Mouse (Mus musculus): Measurements from ENCODE around the gene Dnase1l2. TPM values are rescaled to one million over a fixed set of nuclear protein-coding genes. Genes with fewer than 3 reads are reported as not detected.
A peak's percentile ranks its signal among the peaks of the same experiment; 100 is the strongest.

The Dnase1l2 gene
- not detected in 2 replicates for polyA plus RNA-seq (2012; ENCODE audit: insufficient read depth, insufficient read length, low replicate concordance, missing spikeins)

GRCm38 (mm10) chr17:24442632-24443155 is at the start of gene Dnase1l2:
TSS of gene Dnase1l2 (minus strand) at chr17:24443105.
- WGBS, result 67% methylated on average over 7 of the region's 7 CpGs
- TF ChIP-seq POLR2A (IDR thresholded peaks at IDR 0.05; ENCODE audit: insufficient read depth, low read depth, low read length), result no peak
- no peak for TF ChIP-seq CTCF (IDR thresholded peaks at IDR 0.05; ENCODE audit: insufficient read depth, low read depth, low read length)
- no peaks in the 10 kb centered on the region for H3K4me1 ChIP-seq (ENCODE audit: control insufficient read depth, insufficient read depth, low read length)
- H3K4me3 ChIP-seq (ENCODE audit: insufficient read depth, low read depth, low read length), result no peak within 1 kb of the TSS
- H3K27ac ChIP-seq (ENCODE audit: insufficient read depth, low read depth, low read length), result no peak within 1 kb of the TSS

- H3K27ac ChIP-seq (ENCODE audit: insufficient read depth, low read depth, low read length), result peak overlapping the region; percentile 22
- H3K4me1 ChIP-seq (ENCODE audit: control insufficient read depth, insufficient read depth, low read length), result peaks cover 28% of the 10 kb centered on the region
- no peak for TF ChIP-seq CTCF (IDR thresholded peaks at IDR 0.05; ENCODE audit: insufficient read depth, low read depth, low read length)
- 0 out of 2 replicates have a peak overlapping the region, but pooled peaks have one; percentile 87 for H3K4me3 ChIP-seq (ENCODE audit: insufficient read depth, low read depth, low read length)
- WGBS, result 31% methylated on average over 4 of the region's 4 CpGs
These were observed 47.5 kb upstream of the Dnase1l2 start for GRCm38 (mm10) chr17:24490399-24490798.

DNA sequence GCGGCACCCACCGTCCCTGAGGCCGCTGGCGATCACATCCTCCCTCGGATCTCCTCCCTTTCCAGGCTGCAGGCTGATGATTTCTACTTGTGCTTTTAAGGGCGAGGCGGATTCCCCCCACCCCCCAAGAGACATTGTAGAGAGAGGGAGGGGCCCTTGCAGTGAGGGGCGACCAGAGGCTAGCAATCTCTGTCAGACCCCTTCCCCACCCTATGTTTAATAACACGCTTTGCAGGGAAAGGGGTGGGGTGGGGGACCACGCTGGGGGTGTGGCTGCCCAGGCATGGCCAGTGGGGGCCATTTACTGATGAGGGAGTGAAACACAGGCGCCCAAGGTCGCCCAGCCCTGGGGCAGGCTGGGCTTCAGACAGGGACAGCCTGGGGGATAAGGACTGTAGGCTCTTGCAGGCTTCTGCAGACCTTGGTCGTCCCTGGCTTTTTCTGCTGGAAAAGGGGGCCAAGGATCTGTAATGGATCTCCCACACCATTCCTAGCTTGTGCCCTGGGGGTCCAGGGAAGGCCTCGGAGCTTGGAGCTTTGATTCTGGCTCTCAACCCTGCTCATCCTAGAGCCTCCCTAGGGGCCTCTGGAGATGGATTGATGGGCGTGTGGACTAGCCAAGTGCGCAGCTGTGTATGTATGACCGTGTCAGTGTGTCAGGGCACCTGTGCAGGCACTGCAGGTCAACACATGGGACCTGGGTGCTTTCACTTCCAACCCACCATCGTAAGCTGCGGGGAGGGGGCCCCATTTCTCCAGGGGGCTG is 46.5 kb upstream of the Dnase1l2 start:
- 16% methylated on average over 19 of the region's 19 CpGs for WGBS
- H3K27ac ChIP-seq (ENCODE audit: insufficient read depth, low read depth, low read length), result peak overlapping the region; percentile 94
- TF ChIP-seq CTCF (IDR thresholded peaks at IDR 0.05; ENCODE audit: insufficient read depth, low read depth, low read length) (no peak), POLR2A (IDR thresholded peaks at IDR 0.05; ENCODE audit: insufficient read depth, low read depth, low read length) (no peak; the same call in 1 of the 2 replicates)
- H3K4me1 ChIP-seq (ENCODE audit: control insufficient read depth, insufficient read depth, low read length), result peaks cover 26% of the 10 kb centered on the region
- peak overlapping the region; percentile 87 for H3K4me3 ChIP-seq (ENCODE audit: insufficient read depth, low read depth, low read length)

DNA sequence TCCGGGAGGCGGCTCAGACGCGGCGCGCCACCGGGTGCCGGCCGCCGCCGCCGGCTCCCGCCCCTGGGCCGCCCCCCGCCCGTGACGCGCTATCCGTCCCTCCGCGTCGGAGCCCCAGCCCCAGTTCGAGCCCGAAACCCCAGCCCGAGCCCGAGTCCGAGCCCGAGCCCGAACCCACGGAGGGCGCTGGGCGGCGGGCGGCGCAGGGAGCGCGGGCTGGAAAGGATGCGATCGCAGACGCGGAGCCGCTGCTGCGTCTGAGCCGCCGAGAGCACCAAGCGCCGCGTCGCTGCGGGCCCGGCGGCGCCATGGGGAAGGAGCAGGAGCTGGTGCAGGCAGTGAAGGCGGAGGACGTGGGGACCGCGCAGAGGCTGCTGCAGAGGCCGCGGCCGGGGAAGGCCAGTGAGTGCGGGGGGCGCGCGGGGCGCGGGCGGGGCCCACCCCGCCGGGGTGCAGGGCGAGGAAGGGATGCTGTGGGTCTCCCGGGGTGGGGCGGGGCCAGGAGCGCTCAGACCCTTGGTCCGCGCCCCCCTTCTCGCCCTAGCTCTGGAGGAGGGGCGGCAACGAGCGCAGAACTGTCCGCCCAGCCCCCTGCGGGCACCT is 45.9 kb upstream of the Dnase1l2 start:
- Histone ChIP-seq H3K27ac (ENCODE audit: insufficient read depth, low read depth, low read length) (peak overlapping the region; percentile 94), H3K4me3 (ENCODE audit: insufficient read depth, low read depth, low read length) (peak overlapping the region; percentile 87), H3K4me1 (ENCODE audit: control insufficient read depth, insufficient read depth, low read length) (peaks cover 26% of the 10 kb centered on the region)
- TF ChIP-seq POLR2A (IDR thresholded peaks at IDR 0.05; ENCODE audit: insufficient read depth, low read depth, low read length) (peak; percentile 37; the same call in 1 of the 2 replicates), CTCF (IDR thresholded peaks at IDR 0.05; ENCODE audit: insufficient read depth, low read depth, low read length) (no peak)
- WGBS, result under 1% methylated on average over 72 of the region's 81 CpGs

DNA sequence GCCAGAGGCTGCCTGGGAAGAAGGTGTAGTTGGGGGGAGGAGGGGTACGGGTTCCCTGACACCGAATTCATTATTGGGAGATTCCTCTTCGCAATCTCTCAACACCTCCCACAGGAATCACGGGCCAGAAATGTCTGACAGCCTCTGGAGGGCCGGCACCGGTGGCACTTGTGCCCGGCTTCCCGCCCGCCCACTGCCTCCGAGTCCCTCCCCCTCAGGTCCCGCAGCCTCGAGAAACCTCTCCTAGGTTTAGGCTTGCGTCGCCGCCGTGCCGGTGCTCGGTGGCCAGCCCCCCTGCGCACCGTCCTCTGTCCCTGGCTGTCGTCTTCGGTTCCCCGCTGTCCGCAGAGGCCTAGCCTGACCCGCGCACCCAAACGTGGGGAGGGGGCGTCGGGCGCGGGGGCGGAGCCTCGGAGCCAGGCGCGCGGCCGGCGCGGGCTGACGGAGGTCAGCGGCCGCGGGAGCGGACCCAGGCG is 45.3 kb upstream of the Dnase1l2 start, which contains the start of gene Caskin1:
Gene Caskin1, plus strand, starts transcription at position 416 of the 476 bp plus-strand sequence.
- Histone ChIP-seq H3K4me1 (ENCODE audit: control insufficient read depth, insufficient read depth, low read length) (peaks cover 26% of the 10 kb centered on the region), H3K4me3 (ENCODE audit: insufficient read depth, low read depth, low read length) (peak within 1 kb of the TSS; percentile 87), H3K27ac (ENCODE audit: insufficient read depth, low read depth, low read length) (peak within 1 kb of the TSS; percentile 94)
- WGBS, result under 1% methylated on average over 45 of the region's 45 CpGs
- TF ChIP-seq POLR2A (IDR thresholded peaks at IDR 0.05; ENCODE audit: insufficient read depth, low read depth, low read length), result no peak
- TF ChIP-seq CTCF (IDR thresholded peaks at IDR 0.05; ENCODE audit: insufficient read depth, low read depth, low read length), result no peak

- Histone ChIP-seq H3K27ac (ENCODE audit: insufficient read depth, low read depth, low read length) (peak overlapping the region; percentile 46), H3K4me1 (ENCODE audit: control insufficient read depth, insufficient read depth, low read length) (peaks cover 20% of the 10 kb centered on the region), H3K4me3 (ENCODE audit: insufficient read depth, low read depth, low read length) (no peak overlapping the region)
- TF ChIP-seq CTCF (IDR thresholded peaks at IDR 0.05; ENCODE audit: insufficient read depth, low read depth, low read length), result no peak
- no peak for TF ChIP-seq POLR2A (IDR thresholded peaks at IDR 0.05; ENCODE audit: insufficient read depth, low read depth, low read length)
- WGBS, result 39% methylated on average over 11 of the region's 11 CpGs
These were observed 42.4 kb upstream of the Dnase1l2 start for GRCm38 (mm10) chr17:24485090-24485860.

DNA sequence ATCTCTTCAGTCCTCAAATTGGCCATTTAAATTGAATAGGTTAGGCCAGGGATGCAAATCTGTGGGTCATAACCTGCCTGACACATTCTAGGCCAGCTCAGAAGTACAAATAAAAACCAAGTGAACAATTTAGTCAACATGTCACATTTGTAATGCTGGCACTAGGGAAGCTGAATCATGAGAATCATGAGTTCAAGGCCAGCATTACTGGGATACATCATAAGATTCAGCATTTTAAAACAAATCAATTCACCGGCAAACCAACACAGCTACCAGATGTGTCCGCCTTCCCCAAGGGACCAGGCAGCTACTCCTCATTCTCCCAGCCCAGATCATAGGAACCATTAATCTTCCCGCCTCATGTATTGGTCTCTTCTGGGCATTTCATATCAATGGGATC is 40.6 kb upstream of the Dnase1l2 start:
- H3K4me1 ChIP-seq (ENCODE audit: control insufficient read depth, insufficient read depth, low read length), result peaks cover 11% of the 10 kb centered on the region
- TF ChIP-seq POLR2A (IDR thresholded peaks at IDR 0.05; ENCODE audit: insufficient read depth, low read depth, low read length), result no peak
- no peak for TF ChIP-seq CTCF (IDR thresholded peaks at IDR 0.05; ENCODE audit: insufficient read depth, low read depth, low read length)
- WGBS, result 96% methylated on average over 3 of the region's 3 CpGs
- no peak overlapping the region for H3K27ac ChIP-seq (ENCODE audit: insufficient read depth, low read depth, low read length)
- H3K4me3 ChIP-seq (ENCODE audit: insufficient read depth, low read depth, low read length), result no peak overlapping the region

DNA sequence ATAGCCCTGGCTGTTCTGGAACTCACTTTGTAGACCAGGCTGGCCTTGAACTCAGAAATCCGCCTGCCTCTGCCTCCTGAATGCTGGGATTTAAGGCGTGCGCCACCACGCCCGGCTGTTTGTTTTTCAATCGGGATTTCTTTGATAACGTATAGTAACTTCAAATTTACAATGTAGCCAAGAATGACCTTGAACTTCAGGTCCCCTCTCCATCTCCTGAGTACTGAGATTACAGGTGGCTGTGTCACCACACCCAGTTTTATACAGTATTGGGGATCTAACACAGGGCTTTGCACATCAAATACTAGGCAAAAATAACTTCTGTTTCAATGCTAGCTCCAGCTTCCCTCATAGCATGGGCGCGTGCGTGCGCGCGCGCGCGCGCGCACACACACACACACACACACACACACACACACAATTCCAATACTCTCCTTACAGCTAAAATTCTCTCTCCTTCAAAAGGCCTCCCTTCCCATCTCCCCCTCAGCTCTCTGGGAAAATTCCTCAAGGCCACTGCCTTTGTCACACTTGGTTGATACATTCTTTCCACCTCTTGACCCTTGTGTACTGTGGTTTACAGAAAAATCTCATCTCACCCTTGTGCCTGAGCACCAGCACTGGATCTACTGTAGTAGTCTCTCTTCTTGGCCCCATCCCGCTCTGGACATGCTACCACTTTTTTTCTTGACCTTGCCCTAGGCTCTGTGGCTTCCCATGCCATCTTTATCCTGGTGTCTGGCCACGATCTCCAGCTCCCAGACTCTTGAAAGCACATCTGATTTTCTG is 38.3 kb upstream of the Dnase1l2 start:
- TF ChIP-seq POLR2A (IDR thresholded peaks at IDR 0.05; ENCODE audit: insufficient read depth, low read depth, low read length) (no peak), CTCF (IDR thresholded peaks at IDR 0.05; ENCODE audit: insufficient read depth, low read depth, low read length) (no peak)
- 97% methylated on average over 20 of the region's 20 CpGs for whole genome bisulfite sequencing

More for the DNA sequence above, 38.3 kb upstream of the Dnase1l2 start:
- Histone ChIP-seq H3K27ac (ENCODE audit: insufficient read depth, low read depth, low read length) (no peak overlapping the region), H3K4me1 (ENCODE audit: control insufficient read depth, insufficient read depth, low read length) (peaks cover 16% of the 10 kb centered on the region), H3K4me3 (ENCODE audit: insufficient read depth, low read depth, low read length) (no peak overlapping the region)
